Mouse (Mus musculus): ENCODE data around the gene Nptxr.

Nptxr gene

GRCm38 (mm10) chr15:79804352-79805071 lies at the start of gene Nptxr:
Gene Nptxr, minus strand, starts transcription at chr15:79804766.
- peak; percentile 66 for DNase-seq (ENCODE audit: low spot score)

- no peak for DNase-seq (ENCODE audit: low spot score)
These were observed 45.6 kb upstream of the Nptxr start for GRCm38 (mm10) chr15:79850143-79850542.

GRCm38 (mm10) chr15:79847100-79847499 lies 42.5 kb upstream of the Nptxr start:
- no peak for DNase-seq (ENCODE audit: low spot score)

- no peak for DNase-seq (ENCODE audit: low spot score)
These were observed 41.4 kb upstream of the Nptxr start for GRCm38 (mm10) chr15:79845986-79846385.

GRCm38 (mm10) chr15:79842985-79843384 lies 38.4 kb upstream of the Nptxr start:
- DNase-seq (ENCODE audit: low spot score): no peak

- no peak for DNase-seq (ENCODE audit: low spot score)
These were observed 35.7 kb upstream of the Nptxr start for GRCm38 (mm10) chr15:79840281-79840680.

- DNase-seq (ENCODE audit: low spot score): no peak
These were observed 30.3 kb upstream of the Nptxr start for GRCm38 (mm10) chr15:79834881-79835260.

GRCm38 (mm10) chr15:79834130-79834880 lies 29.7 kb upstream of the Nptxr start, which contains the start of the genes Npcd and Cbx6:
Gene Npcd, minus strand, starts transcription at chr15:79834237.
Gene Cbx6, minus strand, starts transcription at chr15:79834688.
- peak; percentile 99 for DNase-seq (ENCODE audit: low spot score)

GRCm38 (mm10) chr15:79833251-79834050 lies 28.9 kb upstream of the Nptxr start:
- peak; percentile 48 for DNase-seq (ENCODE audit: low spot score)

- peak; percentile 84 for DNase-seq (ENCODE audit: low spot score)
These were observed 27.7 kb upstream of the Nptxr start for GRCm38 (mm10) chr15:79832064-79832900.

- peak; percentile 88 for DNase-seq (ENCODE audit: low spot score)
These were observed 25.8 kb upstream of the Nptxr start for GRCm38 (mm10) chr15:79830388-79830787.

- no peak for DNase-seq (ENCODE audit: low spot score)
These were observed 24.9 kb upstream of the Nptxr start for GRCm38 (mm10) chr15:79829431-79829830.

GRCm38 (mm10) chr15:79828366-79829035 lies 23.9 kb upstream of the Nptxr start:
- peak; percentile 35 for DNase-seq (ENCODE audit: low spot score)

- DNase-seq (ENCODE audit: low spot score): no peak
These were observed 23.2 kb upstream of the Nptxr start for GRCm38 (mm10) chr15:79827778-79828210.

GRCm38 (mm10) chr15:79827061-79827777 lies 22.7 kb upstream of the Nptxr start:
- DNase-seq (ENCODE audit: low spot score): no peak

- DNase-seq (ENCODE audit: low spot score): no peak
These were observed 21.8 kb upstream of the Nptxr start for GRCm38 (mm10) chr15:79826221-79826935.

GRCm38 (mm10) chr15:79825146-79825825 lies 20.7 kb upstream of the Nptxr start:
- no peak for DNase-seq (ENCODE audit: low spot score)

- DNase-seq (ENCODE audit: low spot score): peak; percentile 52
These were observed 19.2 kb upstream of the Nptxr start for GRCm38 (mm10) chr15:79823588-79824280.

All from layer of hippocampus, adult 11-12 months (tissue).